Mouse (Mus musculus): ENCODE measurements around the gene Midn.

Gene Midn

DNA sequence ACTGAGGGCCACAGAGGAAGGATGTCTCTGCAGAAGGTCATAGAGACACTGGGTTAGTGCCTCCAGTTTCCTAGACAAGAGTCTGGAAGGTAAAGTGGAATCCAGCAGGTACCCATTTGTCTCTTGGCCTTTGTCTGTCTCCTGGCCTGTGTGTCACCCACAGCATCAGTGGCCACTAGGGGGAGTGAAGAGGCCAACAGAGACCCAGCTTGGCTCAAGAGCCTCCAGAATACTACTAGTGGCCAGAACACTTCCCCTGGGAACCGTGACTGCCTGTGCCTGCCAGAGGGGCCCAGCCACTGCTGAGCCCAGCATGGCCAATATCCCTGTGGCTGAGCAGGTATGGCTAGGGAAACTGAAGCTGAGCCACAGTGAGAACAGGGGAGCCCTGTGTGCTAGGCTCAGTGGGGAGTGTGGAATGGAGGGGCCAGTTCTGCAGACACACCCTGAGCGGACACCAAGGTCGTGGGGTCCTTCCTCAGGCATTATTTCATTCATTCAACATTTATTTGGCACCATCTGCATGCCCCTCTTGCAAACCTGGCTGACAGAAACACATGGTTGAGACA is 51.5 kb downstream of the Midn start:
- peak; percentile 85 to 86 for DNase-seq

DNA sequence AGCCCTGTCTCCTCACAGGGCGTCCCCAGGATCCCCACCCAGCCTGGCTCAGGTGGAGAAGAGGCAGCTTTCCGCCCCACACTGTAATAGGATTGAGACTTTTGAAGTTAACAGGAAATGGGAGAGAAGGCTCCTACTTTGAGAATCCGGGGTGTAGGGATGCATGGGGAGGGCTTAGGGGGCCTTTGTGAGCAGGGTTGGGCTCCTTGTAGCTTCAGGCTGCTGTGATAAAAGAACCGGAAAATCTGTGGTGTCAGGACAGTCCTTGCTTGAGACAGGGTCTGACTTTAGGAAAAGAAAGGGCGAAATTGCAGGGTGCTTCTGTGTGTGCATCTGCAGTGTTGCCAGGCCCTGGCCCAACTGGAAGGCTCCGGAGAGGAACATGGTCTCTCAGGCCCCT is 52.4 kb downstream of the Midn start:
- no peak for DNase-seq

DNA sequence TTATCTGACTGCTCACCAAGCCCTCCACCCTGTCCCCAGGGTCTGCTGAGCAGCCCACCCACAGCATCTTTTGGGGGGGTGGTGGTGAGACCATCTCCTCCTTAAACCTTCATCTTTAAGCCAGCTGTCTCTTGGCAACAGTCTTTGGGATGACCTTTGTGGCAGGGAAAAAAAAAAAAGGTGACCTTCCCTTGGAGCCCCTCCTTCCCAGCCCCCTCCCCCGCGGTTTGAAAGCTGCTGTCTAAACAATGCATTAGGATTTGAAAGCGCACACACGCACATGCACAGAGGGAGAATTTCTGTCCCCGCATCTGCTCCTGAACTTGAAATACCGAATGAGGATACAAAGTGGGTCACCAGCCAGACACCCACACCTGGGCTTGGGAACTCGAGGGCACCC is 56.0 kb downstream of the Midn start:
- no peak for DNase-seq

DNA sequence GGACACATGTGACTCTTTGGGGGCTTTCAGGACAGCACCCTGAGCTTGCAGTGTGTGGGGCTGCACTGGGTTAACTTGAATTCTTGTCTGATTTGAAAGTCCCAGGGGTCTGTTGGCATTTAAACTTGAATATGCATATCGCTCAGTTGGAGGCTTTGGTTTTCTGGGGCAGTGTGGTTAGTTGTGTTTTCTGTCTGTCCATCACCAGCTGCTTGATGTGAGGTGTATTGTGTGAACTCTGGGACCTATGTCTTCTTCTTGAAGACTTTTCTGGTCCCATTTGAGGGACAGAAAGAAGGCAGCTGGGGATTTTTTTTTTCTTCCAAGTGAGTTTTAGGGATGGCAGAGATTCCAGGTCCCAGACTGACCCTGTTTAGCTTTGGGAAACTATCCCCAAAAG is 59.1 kb downstream of the Midn start:
- no peak for DNase-seq

DNA sequence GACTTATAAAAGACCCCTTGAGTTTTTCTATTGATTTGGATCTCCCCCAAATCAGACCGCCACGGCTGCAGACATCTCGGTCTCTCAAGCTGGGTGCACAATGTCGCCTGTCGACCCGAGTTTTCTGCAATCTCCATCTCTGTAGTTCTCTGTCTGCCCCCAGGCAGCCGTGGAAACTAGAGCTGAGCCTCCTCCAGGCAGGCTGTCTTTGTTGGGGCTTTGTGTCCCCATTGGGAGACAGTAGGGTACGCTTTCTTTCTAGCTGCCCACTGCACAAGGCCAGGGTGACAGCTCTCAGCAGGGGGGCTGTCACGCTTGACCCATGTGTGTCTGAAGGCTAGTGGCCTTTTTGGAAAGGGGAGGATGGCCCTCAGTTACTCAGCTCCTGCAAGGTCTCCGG is 59.6 kb downstream of the Midn start:
- no peak for DNase-seq

Measured in B cell, adult 2 months (primary cell).